Mouse (Mus musculus) layer of hippocampus, adult 8-10 months (tissue): ENCODE data around the gene Ltb4r2. TPM values are rescaled to one million over a fixed set of nuclear protein-coding genes. Genes with fewer than 3 reads are reported as not detected.

ENCODE experiments used
- DNase-seq, 2 experiments: peaks; one replicate each; pipeline ENCODE4 v3.0.0; 2022; ENCODE audit warnings: low spot score in 2 of 2
- total RNA-seq, 4 experiments: library from RNA; stranded (reverse); gene quantifications; 2 replicates each; pipeline ENCODE4 v1.2.4; 2022

Gene Ltb4r2
- total RNA-seq, 4 experiments from 2014 or later: 0.16 to 0.23 (median 0.22) TPM; not detected in 1

GRCm38 (mm10) chr14:55780736-55781135 is 19.5 kb downstream of the Ltb4r2 start:
- peak in 1 of 2 experiments; percentile 6 for DNase-seq

GRCm38 (mm10) chr14:55781310-55781709 is 20.1 kb downstream of the Ltb4r2 start:
- peak; percentile 43 to 51 for DNase-seq

GRCm38 (mm10) chr14:55782361-55782960 is 21.2 kb downstream of the Ltb4r2 start:
- DNase-seq: no peak

GRCm38 (mm10) chr14:55783171-55783957 is 22.1 kb downstream of the Ltb4r2 start:
- no peak for DNase-seq

- no peak for DNase-seq
Measured at GRCm38 (mm10) chr14:55783958-55784235, 22.7 kb downstream of the Ltb4r2 start, which contains the start of gene Adcy4. Adcy4 (minus strand) TSS chr14:55784095.

- DNase-seq: no peak
Measured at GRCm38 (mm10) chr14:55785195-55785594, 24.0 kb downstream of the Ltb4r2 start.

- no peak for DNase-seq
Measured at GRCm38 (mm10) chr14:55787731-55788130, 26.5 kb downstream of the Ltb4r2 start.

GRCm38 (mm10) chr14:55788256-55789050 is 27.2 kb downstream of the Ltb4r2 start, which contains the start of gene Ripk3:
Ripk3 (minus strand) TSS chr14:55788865.
- no peak for DNase-seq

GRCm38 (mm10) chr14:55793461-55793860 is 32.2 kb downstream of the Ltb4r2 start:
- DNase-seq: no peak

GRCm38 (mm10) chr14:55793946-55794345 is 32.7 kb downstream of the Ltb4r2 start:
- DNase-seq: no peak

- DNase-seq: no peak
Measured at GRCm38 (mm10) chr14:55795380-55796163, 34.3 kb downstream of the Ltb4r2 start.

Other genes with a start within 250 kb of the Ltb4r2 start
- 1 to 10 TPM; 1.5 to 3.6 (median 2.1) TPM for gene Nrl, start 236.4 kb upstream of the Ltb4r2 start, total RNA-seq
- gene Pck2, start 221.2 kb upstream of the Ltb4r2 start, total RNA-seq: 10 to 100 TPM; 43.4 to 61.5 (median 50.3) TPM
- gene Dcaf11, start 201.4 kb upstream of the Ltb4r2 start, total RNA-seq: 10 to 100 TPM; 74.0 to 93.1 (median 82.3) TPM
- gene A730061H03Rik, start 201.0 kb upstream of the Ltb4r2 start, total RNA-seq: 1 to 10 TPM in 2 of 4 experiments, under 1 TPM in 1, not detected in 1; 0.94 to 2.0 (median 1.4) TPM
- not detected for gene Fitm1, start 185.8 kb upstream of the Ltb4r2 start, total RNA-seq
- 10 to 100 TPM; 57.9 to 75.0 (median 67.3) TPM for gene Psme1, start 183.3 kb upstream of the Ltb4r2 start, total RNA-seq
- 10 to 100 TPM; 48.3 to 57.7 (median 53.8) TPM for gene Emc9, start 176.1 kb upstream of the Ltb4r2 start, total RNA-seq
- gene Psme2, start 170.3 kb upstream of the Ltb4r2 start, total RNA-seq: 10 to 100 TPM; 57.2 to 74.4 (median 69.8) TPM
- gene Rnf31, start 169.7 kb upstream of the Ltb4r2 start, total RNA-seq: 10 to 100 TPM; 36.5 to 56.0 (median 45.5) TPM
- 10 to 100 TPM; 15.4 to 19.1 (median 17.9) TPM for gene Irf9, start 157.9 kb upstream of the Ltb4r2 start, total RNA-seq
- gene Rec8, start 143.4 kb upstream of the Ltb4r2 start, total RNA-seq: 1 to 10 TPM; 1.1 to 2.8 (median 1.4) TPM
- 100 to 1,000 TPM; 121 to 153 (median 140) TPM for gene Ipo4, start 125.5 kb upstream of the Ltb4r2 start, total RNA-seq
- 1 to 10 TPM; 4.2 to 7.5 (median 5.5) TPM for gene Gm49378, start 123.5 kb upstream of the Ltb4r2 start, total RNA-seq
- gene Tm9sf1, start 117.6 kb upstream of the Ltb4r2 start, total RNA-seq: 10 to 100 TPM; 40.6 to 49.6 (median 44.7) TPM
- 1 to 10 TPM; 1.2 to 1.9 (median 1.7) TPM for gene Tssk4, start 111.2 kb upstream of the Ltb4r2 start, total RNA-seq
- gene Mdp1, start 100.9 kb upstream of the Ltb4r2 start, total RNA-seq: 10 to 100 TPM; 47.1 to 51.1 (median 49.6) TPM
- gene Gmpr2, start 89.5 kb upstream of the Ltb4r2 start, total RNA-seq: 10 to 100 TPM; 25.2 to 31.1 (median 28.6) TPM
- 100 to 1,000 TPM; 290 to 309 (median 300) TPM for gene Nedd8, start 89.3 kb upstream of the Ltb4r2 start, total RNA-seq
- 10 to 100 TPM; 12.2 to 20.8 (median 16.0) TPM for gene Tinf2, start 79.6 kb upstream of the Ltb4r2 start, total RNA-seq
- 1 to 10 TPM in 2 of 4 experiments, not detected in 2; 5.4 to 8.2 TPM for gene Tgm1, start 47.5 kb upstream of the Ltb4r2 start, total RNA-seq
- 10 to 100 TPM; 42.8 to 53.5 (median 44.8) TPM for gene Rabggta, start 39.2 kb upstream of the Ltb4r2 start, total RNA-seq
- gene Dhrs1, start 15.7 kb upstream of the Ltb4r2 start, total RNA-seq: 100 to 1,000 TPM in 3 of 4 experiments, 10 to 100 TPM in 1; 86.6 to 148 (median 116) TPM
- gene Nop9, start 15.7 kb upstream of the Ltb4r2 start, total RNA-seq: 10 to 100 TPM; 11.8 to 14.0 (median 13.1) TPM
- 1 to 10 TPM; 1.4 to 3.0 (median 1.7) TPM for gene Cideb, start 3.0 kb upstream of the Ltb4r2 start, total RNA-seq
- under 1 TPM in 1 of 4 experiments, not detected in 3; 0.32 TPM for gene Ltb4r1, start 4.5 kb downstream of the Ltb4r2 start, total RNA-seq
- 1 to 10 TPM; 3.4 to 6.8 (median 4.8) TPM for gene Adcy4, start 22.7 kb downstream of the Ltb4r2 start, total RNA-seq
- gene Ripk3, start 27.4 kb downstream of the Ltb4r2 start, total RNA-seq: 1 to 10 TPM in 1 of 4 experiments, under 1 TPM in 2, not detected in 1; 0.95 to 3.4 (median 0.99) TPM
- gene Nfatc4, start 61.7 kb downstream of the Ltb4r2 start, total RNA-seq: 1 to 10 TPM; 1.4 to 2.0 (median 1.7) TPM
- 10 to 100 TPM in 2 of 4 experiments, 1 to 10 TPM in 2; 6.4 to 10.9 (median 9.3) TPM for gene Nynrin, start 92.6 kb downstream of the Ltb4r2 start, total RNA-seq
- gene Cbln3, start 123.0 kb downstream of the Ltb4r2 start, total RNA-seq: under 1 TPM; 0.20 to 0.43 (median 0.33) TPM
- 10 to 100 TPM; 13.4 to 14.0 (median 13.7) TPM for gene Khnyn, start 123.5 kb downstream of the Ltb4r2 start, total RNA-seq
- gene Sdr39u1, start 138.9 kb downstream of the Ltb4r2 start, total RNA-seq: 10 to 100 TPM; 66.0 to 86.3 (median 78.8) TPM
- under 1 TPM in 1 of 4 experiments, not detected in 3; 0.39 TPM for gene Cma1, start 183.2 kb downstream of the Ltb4r2 start, total RNA-seq
- not detected for gene Cma2, start 189.6 kb downstream of the Ltb4r2 start, total RNA-seq